ENCODE assay signal across 18 mouse cellular contexts in genomic region chr5:105703286-105703655, GRCm38 (mm10). TPM values are rescaled to one million over a fixed set of nuclear protein-coding genes. Genes with fewer than 3 reads are reported as not detected.
DNase-seq lines count a peak whose midpoint lies in the region; ATAC-seq and TF ChIP-seq lines count a peak whose summit lies in the region.
"Had no signal": no experiment of that assay in that cellular context is flagged by ENCODE, and none has a peak within 500 bp of the region (broad histone marks: within the 10 kb centered on the region; RNA-seq: fewer than 3 reads in every experiment).

No protein-coding gene starts in this region.

- H3K9me3 ChIP-seq in kidney, embryonic 16.5 days (ENCODE audit: low read length) = no peaks in the 10 kb centered on the region
- no peaks in the 10 kb centered on the region for H3K9me3 ChIP-seq in megakaryocyte, embryonic 14.5 days
- H3K9me3 ChIP-seq: embryonic facial prominence, embryonic 10.5 days; heart, embryonic 12.5 days had no signal

- H3K27me3 ChIP-seq in kidney, embryonic 16.5 days (ENCODE audit: insufficient read depth, low read length) = no peaks in the 10 kb centered on the region
- H3K27me3 ChIP-seq in megakaryocyte, embryonic 14.5 days (replicated peaks) = no peaks in the 10 kb centered on the region
- H3K27me3 ChIP-seq in small intestine, adult 2 months (ENCODE audit: control insufficient read depth, insufficient read depth, low read length) = no peaks in the 10 kb centered on the region
- H3K27me3 ChIP-seq in thymus, adult 2 months (ENCODE audit: control insufficient read depth, insufficient read depth, low read length) = no peaks in the 10 kb centered on the region

- peaks cover 56% of the 10 kb centered on the region for H3K4me1 ChIP-seq in kidney, embryonic 16.5 days (ENCODE audit: insufficient read depth, low read length)
- peaks cover 82% of the 10 kb centered on the region for H3K4me1 ChIP-seq in megakaryocyte, embryonic 14.5 days
- H3K4me1 ChIP-seq in small intestine, adult 2 months (ENCODE audit: control insufficient read depth, insufficient read depth, insufficient read length, low read length) = peaks cover 24% of the 10 kb centered on the region
- peaks cover 27% of the 10 kb centered on the region for H3K4me1 ChIP-seq in thymus, adult 2 months (replicated peaks; ENCODE audit: control insufficient read depth, insufficient read depth, low read length)

- no peak overlapping the region for H3K9ac ChIP-seq in kidney, embryonic 16.5 days (replicated peaks; ENCODE audit: low read length)
- H3K9ac ChIP-seq: heart, embryonic 12.5 days; liver, embryonic 14.5 days had no signal

- WGBS in kidney, embryonic 16.5 days = 86% methylated on average over 11 of the region's 11 CpGs
- whole genome bisulfite sequencing in small intestine, adult 2 months = 36% methylated on average over 11 of the region's 11 CpGs
- 96% methylated on average over 11 of the region's 11 CpGs for whole genome bisulfite sequencing in thymus, adult 2 months

- no peak for DNase-seq in kidney, postnatal 4 days
- DNase-seq in induced T-regulatory cell, adult 2 months (ENCODE audit: low read depth) = peak; percentile 11
- DNase-seq in thymus, adult 2 months = no peak
- no peak for DNase-seq in B cell, adult 2 months
- DNase-seq: adrenal gland, postnatal 10 days; cerebellum, adult 2 months; gastrocnemius, postnatal 36 days; right cerebral cortex, adult 18-20 months; spleen, adult 18-20 months had no signal

- TF ChIP-seq CTCF in small intestine, adult 2 months (IDR thresholded peaks at IDR 0.05; ENCODE audit: extremely low read depth, insufficient read length, insufficient replicate concordance, low read depth, low read length) = no peak
- no peak for TF ChIP-seq CTCF in thymus, adult 2 months (IDR thresholded peaks at IDR 0.05; ENCODE audit: borderline replicate concordance, control insufficient read depth, extremely low read depth, insufficient read depth, low read length, poor library complexity)

- peak overlapping the region; percentile 39 for H3K27ac ChIP-seq in kidney, embryonic 16.5 days (ENCODE audit: low read length)
- H3K27ac ChIP-seq in small intestine, adult 2 months (ENCODE audit: insufficient read depth, low read depth, low read length) = peak overlapping the region; percentile 94
- H3K27ac ChIP-seq in thymus, adult 2 months (ENCODE audit: control insufficient read depth, insufficient read depth, low read length) = no peak overlapping the region
- H3K27ac ChIP-seq: embryonic facial prominence, embryonic 10.5 days; liver, embryonic 14.5 days had no signal

- H3K4me2 ChIP-seq in kidney, embryonic 16.5 days (replicated peaks; ENCODE audit: low read depth, low read length) = no peak overlapping the region; the same call in 1 of the 2 replicates
- H3K4me2 ChIP-seq: heart, embryonic 12.5 days had no signal

- no peak overlapping the region for H3K4me3 ChIP-seq in kidney, embryonic 16.5 days (ENCODE audit: low read length)
- peak overlapping the region; percentile 88 for H3K4me3 ChIP-seq in megakaryocyte, embryonic 14.5 days (replicated peaks)
- peak overlapping the region; percentile 21 for H3K4me3 ChIP-seq in small intestine, adult 2 months (ENCODE audit: low read depth, low read length)
- no peak overlapping the region for H3K4me3 ChIP-seq in thymus, adult 2 months (ENCODE audit: control insufficient read depth, insufficient read depth, low read length)
- H3K4me3 ChIP-seq: embryonic facial prominence, embryonic 10.5 days; heart, embryonic 12.5 days had no signal

- ATAC-seq in kidney, embryonic 16.5 days (ENCODE audit: low FRiP score, low TSS enrichment) = no peak
- ATAC-seq in megakaryocyte, adult 5-6 weeks (ENCODE audit: poor library complexity, severe bottlenecking) = no peak
- ATAC-seq: forebrain, embryonic 14.5 days; hindbrain, embryonic 16.5 days had no signal

- 0 out of 2 replicates have a peak, but pooled peaks cover 5% of the 10 kb centered on the region for H3K36me3 ChIP-seq in kidney, embryonic 16.5 days (ENCODE audit: insufficient read depth, low read length)
- H3K36me3 ChIP-seq in megakaryocyte, embryonic 14.5 days (replicated peaks; ENCODE audit: low read length) = peaks cover 44% of the 10 kb centered on the region
- peaks cover 2% of the 10 kb centered on the region for H3K36me3 ChIP-seq in small intestine, adult 2 months (ENCODE audit: control insufficient read depth, insufficient read depth, low read length)
- H3K36me3 ChIP-seq in thymus, adult 2 months (ENCODE audit: control insufficient read depth, insufficient read depth, low read length) = no peaks in the 10 kb centered on the region
- H3K36me3 ChIP-seq: heart, embryonic 12.5 days had no signal

- TF ChIP-seq POLR2A in small intestine, adult 2 months (IDR thresholded peaks at IDR 0.05; ENCODE audit: low read depth, low read length) = no peak
- no peak for TF ChIP-seq POLR2A in thymus, adult 2 months (IDR thresholded peaks at IDR 0.05; ENCODE audit: control insufficient read depth, extremely low read depth, insufficient read depth, low read length, poor library complexity)

RNA-seq across cellular contexts. Expression of gene Lrrc8d, which starts 3.5 kb away (rescaled TPM):
- polyA plus RNA-seq in kidney, embryonic 16.5 days (2015; fragmentation: Nextera tagmentation; extraction: Ambion mirVana) = 28.6 and 33.4 TPM in 2 replicates
- polyA plus RNA-seq in megakaryocyte, embryonic 14.5 days (2012; ENCODE audit: insufficient read depth, low replicate concordance) = 13.5 and 27.0 TPM in 2 replicates
- total RNA-seq in megakaryocyte, adult 5-6 weeks (2015) = 79.7 and 88.1 TPM in 2 replicates
- 38.6 and 50.0 TPM in 2 replicates for total RNA-seq in megakaryocyte, adult 5-6 weeks (2017)
- 10.4 and 16.6 TPM in 2 replicates for polyA plus RNA-seq in small intestine, adult 2 months (2012; rRNA removed)
- 5.6 and 5.7 TPM in 2 replicates for polyA plus RNA-seq in thymus, adult 2 months (2012; rRNA removed)

Comparison
In these comparisons a context has a peak if more than half of its experiments do, and no peak if none do; other contexts are left out.
1. H3K4me3 ChIP-seq: peak in megakaryocyte, embryonic 14.5 days (single experiment) and small intestine, adult 2 months (single experiment); none in kidney, embryonic 16.5 days (single experiment) and thymus, adult 2 months (single experiment).